Mouse (Mus musculus) mature B cell (primary cell): ENCODE results near the gene Lcn8.

Experiments used
- in situ Hi-C: fragments of 300-500 bp; cut with MboI; formaldehyde crosslinking; loops from 2 replicates; pipeline ENCODE4 v1.14.3; 2019

The Lcn8 gene

GRCm38 (mm10) chr2:25652902-25653301, at the start of gene Lcn8:
Lcn8 (plus strand) TSS chr2:25653120.
- in situ Hi-C loops: no loop called here

DNA sequence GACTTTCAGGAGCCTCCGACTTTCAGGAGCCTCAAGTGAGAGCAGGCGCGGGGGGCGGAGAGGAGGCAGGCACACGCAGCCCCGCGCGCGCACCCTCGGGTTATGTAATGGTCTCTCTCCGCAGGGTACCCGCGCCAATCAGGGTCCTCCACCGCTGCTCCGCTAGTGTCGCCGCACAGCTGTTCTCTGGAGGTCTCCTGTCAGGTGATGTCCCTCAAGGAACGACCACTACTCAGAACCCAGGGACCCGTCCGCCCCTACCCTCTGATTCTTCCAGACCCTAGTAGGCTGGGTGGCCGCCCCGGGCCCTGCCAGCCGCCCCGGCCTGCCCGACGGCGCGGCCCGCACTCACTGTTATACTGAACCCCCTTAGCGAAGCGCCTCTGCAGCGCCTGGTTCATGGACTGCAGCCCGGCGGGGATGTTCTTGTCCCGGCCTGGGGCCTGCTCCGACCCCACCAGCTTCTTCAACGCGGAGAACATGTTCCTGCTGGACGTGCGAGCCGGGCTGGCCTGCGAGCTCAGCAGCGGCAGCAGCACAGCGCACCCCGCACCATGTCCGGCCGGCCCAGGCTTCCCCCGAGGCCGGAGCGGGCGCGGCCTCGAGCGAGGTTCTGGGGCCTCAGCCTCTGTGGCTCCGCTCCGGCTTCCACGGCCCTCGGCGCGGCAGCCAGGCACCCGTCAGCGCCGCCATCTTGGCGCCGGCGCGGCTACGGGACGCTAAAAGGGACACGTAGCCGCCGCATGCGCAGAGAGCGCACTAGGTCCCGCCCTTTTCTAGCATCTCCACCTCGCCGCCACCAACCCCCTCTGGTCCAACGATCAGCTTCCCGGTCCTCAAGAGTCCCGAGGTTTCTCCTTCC, 44.9 kb upstream of the Lcn8 start, which contains the start of gene Rabl6:
TSS of gene Rabl6 (minus strand) at position 761 of the 862 bp plus-strand sequence.
- in situ Hi-C loops: no loop called here

DNA sequence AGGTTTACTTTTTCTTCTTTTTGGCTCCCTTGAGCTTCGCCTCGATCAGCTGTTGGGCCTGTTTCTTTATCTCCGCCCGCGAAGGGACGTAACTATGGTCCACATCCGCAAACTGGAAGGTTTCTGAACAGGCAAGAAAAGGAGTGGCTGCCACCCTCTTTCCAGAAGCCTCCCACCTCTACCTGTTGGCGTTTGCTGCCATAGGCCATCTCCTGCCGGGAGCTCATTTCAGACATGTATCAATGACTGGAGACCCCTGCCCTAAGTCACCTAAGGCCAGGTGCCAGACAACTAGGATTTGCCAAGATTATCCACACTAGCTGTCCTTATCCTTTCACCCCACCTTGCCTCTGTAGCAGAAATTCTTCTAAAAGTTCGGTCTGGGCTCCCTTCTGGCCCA, 44.2 kb upstream of the Lcn8 start:
- in situ Hi-C loops: no loop called here

DNA sequence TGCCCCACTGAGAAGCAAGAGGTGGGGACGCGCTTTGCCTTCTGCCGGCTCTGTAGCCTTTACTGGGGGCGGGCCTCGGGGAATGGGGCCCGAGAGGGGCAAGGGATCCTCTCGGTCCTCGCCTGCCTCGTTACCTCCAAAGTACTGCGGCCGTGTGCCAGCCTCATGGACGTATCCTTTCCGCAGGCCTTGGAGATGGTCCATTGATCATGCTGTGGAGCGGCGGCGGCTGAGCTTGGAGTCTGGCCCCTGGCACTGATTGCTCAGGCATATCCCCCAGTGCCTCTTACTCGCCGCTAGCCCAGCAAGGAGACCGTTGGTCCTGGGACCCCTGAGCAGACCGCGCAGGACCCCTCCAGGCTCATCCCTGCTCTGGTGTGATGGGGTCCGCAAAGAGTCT, 36.5 kb upstream of the Lcn8 start:
- in situ Hi-C loops: no loop called here

DNA sequence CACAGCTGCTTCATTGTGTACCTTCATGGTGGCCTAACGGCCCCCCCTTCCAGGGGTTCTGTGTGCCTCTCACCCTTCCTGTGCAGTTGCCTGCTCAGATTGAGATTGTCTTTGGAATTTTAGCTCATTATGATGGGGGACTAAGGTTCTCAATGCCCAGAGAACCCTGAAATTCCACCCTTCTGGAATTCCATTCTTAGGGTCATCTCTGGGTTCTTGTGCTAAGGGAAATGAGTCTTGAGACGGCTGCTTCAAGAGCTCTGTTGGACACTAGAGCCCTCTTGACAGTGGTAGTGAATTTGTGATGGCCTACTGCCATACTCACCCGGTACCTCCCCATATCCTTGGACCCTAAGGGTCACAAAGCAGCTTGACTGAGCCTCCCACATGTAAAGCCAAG, 35.3 kb upstream of the Lcn8 start, which contains the start of gene Ccdc183:
TSS of gene Ccdc183 (minus strand) at position 101 of the 400 bp plus-strand sequence.
- in situ Hi-C loops: no loop called here

- in situ Hi-C loops: no loop called here
Measured at GRCm38 (mm10) chr2:25620386-25620785, 32.5 kb upstream of the Lcn8 start.

DNA sequence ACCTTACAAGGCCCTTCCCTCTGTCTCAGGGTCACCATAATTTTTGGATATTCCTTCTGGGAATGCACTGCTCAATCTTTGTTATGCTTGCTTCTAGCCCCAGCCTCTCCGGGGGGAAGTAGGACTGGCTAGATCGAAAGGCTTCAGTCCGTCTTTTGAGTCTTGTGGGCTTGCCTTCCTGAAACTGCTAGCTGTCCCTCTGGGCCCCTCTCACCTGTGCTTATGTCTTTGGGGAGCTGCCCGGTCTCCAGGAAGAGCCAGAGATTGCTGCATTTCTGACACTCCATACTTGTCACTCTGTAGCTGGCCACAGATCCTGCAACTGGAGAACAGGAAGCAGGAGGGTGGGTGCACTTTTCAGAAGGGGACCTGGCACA, 32.1 kb upstream of the Lcn8 start:
- in situ Hi-C loops: no loop called here

- in situ Hi-C loops: no loop called here
Measured at GRCm38 (mm10) chr2:25621229-25622200, 31.4 kb upstream of the Lcn8 start, which contains the start of gene Tmem141. Tmem141 (minus strand) TSS chr2:25622005.

GRCm38 (mm10) chr2:25625986-25626385, 26.9 kb upstream of the Lcn8 start:
- in situ Hi-C loops: no loop called here

DNA sequence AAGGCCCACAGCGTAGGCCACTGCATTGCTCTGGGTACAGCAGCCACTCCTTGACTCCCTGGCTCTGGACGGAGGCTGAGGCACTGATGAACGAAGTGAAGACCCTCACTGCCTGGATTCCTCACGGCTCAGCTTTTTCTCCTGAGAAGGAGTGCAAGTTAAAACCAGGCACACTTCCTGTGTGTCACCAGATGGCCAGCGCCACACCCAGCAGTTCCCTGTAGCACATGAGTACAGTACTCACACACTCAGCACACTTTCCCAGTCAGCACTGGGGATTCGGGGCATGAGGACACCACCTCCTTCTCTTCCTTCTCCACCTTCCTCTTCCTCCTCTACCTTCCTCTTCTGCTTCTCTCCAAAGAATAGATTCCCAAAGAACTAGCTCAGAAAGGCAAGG, 25.1 kb upstream of the Lcn8 start, which contains the start of gene Fcna:
TSS of gene Fcna (minus strand) at position 220 of the 400 bp plus-strand sequence.
- in situ Hi-C loops: no loop called here

- in situ Hi-C loops: no loop called here
Measured at GRCm38 (mm10) chr2:25628738-25629137, 24.2 kb upstream of the Lcn8 start.

- in situ Hi-C loops: no loop called here
Measured at GRCm38 (mm10) chr2:25633616-25634015, 19.3 kb upstream of the Lcn8 start.

- in situ Hi-C loops: no loop called here
Measured at GRCm38 (mm10) chr2:25634046-25634445, 18.9 kb upstream of the Lcn8 start.

DNA sequence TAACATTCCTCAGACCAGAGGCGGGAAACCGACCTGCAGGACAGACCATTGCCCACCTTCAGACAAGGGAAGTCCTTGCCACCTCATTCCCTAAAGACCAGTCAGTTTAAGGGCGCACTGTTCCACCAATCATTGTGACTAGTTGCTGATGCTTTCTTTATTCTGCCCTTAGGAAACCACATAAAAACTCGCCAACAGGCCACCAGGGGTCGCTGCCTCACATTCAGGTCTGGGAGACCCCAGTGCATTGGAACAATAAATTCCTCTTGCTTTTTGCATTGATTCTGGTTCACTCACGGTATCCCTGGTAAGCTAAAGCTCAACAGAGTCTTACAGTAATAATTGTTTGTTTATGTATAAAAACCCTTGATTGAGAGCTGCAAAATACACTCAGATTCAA, 13.0 kb upstream of the Lcn8 start:
- in situ Hi-C loops: no loop called here

GRCm38 (mm10) chr2:25654502-25654901, 1.6 kb downstream of the Lcn8 start:
- in situ Hi-C loops: no loop called here

GRCm38 (mm10) chr2:25656691-25657090, 3.8 kb downstream of the Lcn8 start:
- in situ Hi-C loops: no loop called here

- in situ Hi-C loops: no loop called here
Measured at GRCm38 (mm10) chr2:25657246-25657645, 4.3 kb downstream of the Lcn8 start.

DNA sequence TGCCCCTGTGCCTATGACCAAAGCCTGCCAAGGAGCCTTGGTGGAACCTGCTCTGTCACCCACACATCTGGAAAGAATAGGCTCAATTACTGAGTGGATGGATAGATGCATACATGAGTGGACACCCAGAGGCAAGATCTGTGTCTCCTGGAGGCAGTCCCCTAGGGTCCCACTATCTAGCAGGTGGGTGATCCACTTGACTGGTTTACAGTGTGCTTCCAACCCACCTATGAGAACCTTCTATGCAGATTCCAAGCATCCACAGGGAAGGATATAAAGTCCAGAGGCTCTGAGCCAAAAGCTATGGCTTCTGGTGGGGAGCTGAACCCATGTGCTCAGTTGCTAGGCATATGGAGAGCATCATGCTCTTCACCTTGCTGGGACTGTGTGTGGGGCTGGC, 4.7 kb downstream of the Lcn8 start, which contains the start of gene Lcn5:
TSS of gene Lcn5 (plus strand) at position 301 of the 400 bp plus-strand sequence.
- in situ Hi-C loops: no loop called here

DNA sequence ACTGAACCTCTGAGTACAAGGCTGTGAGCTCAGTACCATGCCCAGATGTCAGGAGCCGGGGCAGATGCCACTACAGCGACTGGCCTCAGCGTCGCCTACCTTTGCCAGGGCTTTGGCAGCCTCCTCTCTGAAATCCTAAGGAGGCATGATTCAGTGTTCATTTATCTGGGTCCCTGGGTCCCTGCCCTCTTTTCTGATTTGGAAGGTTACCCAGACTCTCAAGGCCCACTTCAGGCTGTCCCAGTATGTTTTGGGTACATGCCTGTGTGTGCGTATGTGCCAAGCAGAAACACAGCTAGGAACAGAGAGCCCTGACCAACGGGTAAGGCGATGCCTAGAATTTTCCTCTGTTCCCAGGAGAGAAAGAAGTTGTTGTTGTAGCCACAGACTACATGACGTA, 7.4 kb downstream of the Lcn8 start:
- in situ Hi-C loops: no loop called here

GRCm38 (mm10) chr2:25661245-25661970, 8.5 kb downstream of the Lcn8 start:
- in situ Hi-C loops: no loop called here

GRCm38 (mm10) chr2:25663511-25663910, 10.6 kb downstream of the Lcn8 start:
- in situ Hi-C loops: no loop called here

DNA sequence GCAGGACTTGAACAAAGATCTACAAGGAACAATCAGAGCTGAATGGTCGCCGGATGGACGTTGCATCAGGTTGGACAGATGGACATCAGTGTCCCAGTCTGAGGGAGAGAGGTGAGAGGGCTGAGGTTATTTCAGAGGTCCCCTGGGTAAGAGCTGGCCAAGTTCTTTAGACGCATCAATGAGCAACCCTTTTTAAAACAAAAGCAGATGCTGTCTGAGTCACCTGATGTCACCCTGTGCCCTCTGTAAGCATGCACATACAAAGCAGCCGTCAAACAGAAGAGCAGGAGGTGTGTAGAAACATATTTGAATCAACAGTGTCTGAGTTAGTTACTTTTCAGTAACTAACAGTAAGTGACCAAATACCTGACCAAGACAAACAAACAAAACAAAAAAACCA, 11.2 kb downstream of the Lcn8 start:
- in situ Hi-C loops: no loop called here
